Mouse (Mus musculus): ENCODE results near the gene Ccdc171. TPM values are rescaled to one million over a fixed set of nuclear protein-coding genes. Genes with fewer than 3 reads are reported as not detected.

The Ccdc171 gene
- polyA plus RNA-seq, 1 experiment, result 0.62 TPM

GRCm38 (mm10) chr4:83775136-83775535 is 249.8 kb downstream of the Ccdc171 start:
- peaks cover 9% of the 10 kb centered on the region for H3K9me3 ChIP-seq
- no peak for TF ChIP-seq GATA1 (IDR thresholded peaks at IDR 0.05; ENCODE audit: borderline replicate concordance, low read length)
- TF ChIP-seq FLI1 (IDR thresholded peaks at IDR 0.05; ENCODE audit: low read length), result no peak
- no peaks in the 10 kb centered on the region for H3K36me3 ChIP-seq (replicated peaks; ENCODE audit: low read length)
- no peaks in the 10 kb centered on the region for H3K4me1 ChIP-seq
- H3K4me3 ChIP-seq (replicated peaks), result no peak overlapping the region
- no peaks in the 10 kb centered on the region for H3K27me3 ChIP-seq (replicated peaks)

- H3K27me3 ChIP-seq (replicated peaks), result no peaks in the 10 kb centered on the region
- peaks cover 6% of the 10 kb centered on the region for H3K9me3 ChIP-seq
- H3K4me3 ChIP-seq (replicated peaks), result no peak overlapping the region
- TF ChIP-seq GATA1 (IDR thresholded peaks at IDR 0.05; ENCODE audit: borderline replicate concordance, low read length), result no peak
- no peak for TF ChIP-seq FLI1 (IDR thresholded peaks at IDR 0.05; ENCODE audit: low read length)
- peaks cover under 1% of the 10 kb centered on the region; the same call in 1 of the 2 replicates for H3K4me1 ChIP-seq
- H3K36me3 ChIP-seq (replicated peaks; ENCODE audit: low read length), result no peaks in the 10 kb centered on the region
These were observed 254.7 kb downstream of the Ccdc171 start for GRCm38 (mm10) chr4:83780044-83780443.

GRCm38 (mm10) chr4:83785115-83785514 is 259.8 kb downstream of the Ccdc171 start:
- Histone ChIP-seq H3K4me3 (replicated peaks) (no peak overlapping the region), H3K27me3 (replicated peaks) (no peaks in the 10 kb centered on the region)

GRCm38 (mm10) chr4:83791811-83792210 is 266.5 kb downstream of the Ccdc171 start:
- H3K9me3 ChIP-seq, result no peaks in the 10 kb centered on the region
- H3K36me3 ChIP-seq (replicated peaks; ENCODE audit: low read length), result no peaks in the 10 kb centered on the region
- TF ChIP-seq FLI1 (IDR thresholded peaks at IDR 0.05; ENCODE audit: low read length), result no peak

More at GRCm38 (mm10) chr4:83785115-83785514, 259.8 kb downstream of the Ccdc171 start:
- peaks cover under 1% of the 10 kb centered on the region for H3K9me3 ChIP-seq
- peaks cover 13% of the 10 kb centered on the region for H3K4me1 ChIP-seq
- TF ChIP-seq FLI1 (IDR thresholded peaks at IDR 0.05; ENCODE audit: low read length) (no peak), GATA1 (IDR thresholded peaks at IDR 0.05; ENCODE audit: borderline replicate concordance, low read length) (no peak)
- no peaks in the 10 kb centered on the region for H3K36me3 ChIP-seq (replicated peaks; ENCODE audit: low read length)

GRCm38 (mm10) chr4:83794315-83794922 is 269.1 kb downstream of the Ccdc171 start:
- Histone ChIP-seq H3K4me3 (replicated peaks) (no peak overlapping the region), H3K27me3 (replicated peaks) (no peaks in the 10 kb centered on the region), H3K4me1 (no peaks in the 10 kb centered on the region), H3K9me3 (no peaks in the 10 kb centered on the region), H3K36me3 (replicated peaks; ENCODE audit: low read length) (no peaks in the 10 kb centered on the region)
- TF ChIP-seq GATA1 (IDR thresholded peaks at IDR 0.05; ENCODE audit: borderline replicate concordance, low read length), result no peak
- no peak for TF ChIP-seq FLI1 (IDR thresholded peaks at IDR 0.05; ENCODE audit: low read length)

More at GRCm38 (mm10) chr4:83791811-83792210, 266.5 kb downstream of the Ccdc171 start:
- no peaks in the 10 kb centered on the region for H3K27me3 ChIP-seq (replicated peaks)
- H3K4me1 ChIP-seq, result peaks cover 8% of the 10 kb centered on the region
- H3K4me3 ChIP-seq (replicated peaks), result no peak overlapping the region

- Histone ChIP-seq H3K36me3 (replicated peaks; ENCODE audit: low read length) (no peaks in the 10 kb centered on the region), H3K27me3 (replicated peaks) (no peaks in the 10 kb centered on the region), H3K4me3 (replicated peaks) (no peak overlapping the region), H3K4me1 (no peaks in the 10 kb centered on the region), H3K9me3 (no peaks in the 10 kb centered on the region)
- TF ChIP-seq FLI1 (IDR thresholded peaks at IDR 0.05; ENCODE audit: low read length) (no peak), GATA1 (IDR thresholded peaks at IDR 0.05; ENCODE audit: borderline replicate concordance, low read length) (no peak)
These were observed 269.6 kb downstream of the Ccdc171 start for GRCm38 (mm10) chr4:83794930-83795459.

GRCm38 (mm10) chr4:83797976-83798375 is 272.6 kb downstream of the Ccdc171 start:
- TF ChIP-seq FLI1 (IDR thresholded peaks at IDR 0.05; ENCODE audit: low read length), result no peak
- no peak for TF ChIP-seq GATA1 (IDR thresholded peaks at IDR 0.05; ENCODE audit: borderline replicate concordance, low read length)
- H3K4me3 ChIP-seq (replicated peaks), result no peak overlapping the region
- no peaks in the 10 kb centered on the region for H3K36me3 ChIP-seq (replicated peaks; ENCODE audit: low read length)
- H3K4me1 ChIP-seq, result no peaks in the 10 kb centered on the region
- H3K27me3 ChIP-seq (replicated peaks), result no peaks in the 10 kb centered on the region
- H3K9me3 ChIP-seq, result peaks cover 3% of the 10 kb centered on the region; the same call in 1 of the 2 replicates

- no peak for TF ChIP-seq FLI1 (IDR thresholded peaks at IDR 0.05; ENCODE audit: low read length)
- no peaks in the 10 kb centered on the region for H3K27me3 ChIP-seq (replicated peaks)
- no peaks in the 10 kb centered on the region for H3K36me3 ChIP-seq (replicated peaks; ENCODE audit: low read length)
- no peaks in the 10 kb centered on the region for H3K4me1 ChIP-seq
- H3K4me3 ChIP-seq (replicated peaks), result no peak overlapping the region
- peaks cover 3% of the 10 kb centered on the region; the same call in 1 of the 2 replicates for H3K9me3 ChIP-seq
These were observed 273.5 kb downstream of the Ccdc171 start for GRCm38 (mm10) chr4:83798674-83799430.

- Histone ChIP-seq H3K4me1 (no peaks in the 10 kb centered on the region), H3K4me3 (replicated peaks) (no peak overlapping the region), H3K36me3 (replicated peaks; ENCODE audit: low read length) (no peaks in the 10 kb centered on the region), H3K9me3 (peaks cover 8% of the 10 kb centered on the region), H3K27me3 (replicated peaks) (no peaks in the 10 kb centered on the region)
- no peak for TF ChIP-seq GATA1 (IDR thresholded peaks at IDR 0.05; ENCODE audit: borderline replicate concordance, low read length)
- TF ChIP-seq FLI1 (IDR thresholded peaks at IDR 0.05; ENCODE audit: low read length), result no peak
These were observed 275.1 kb downstream of the Ccdc171 start for GRCm38 (mm10) chr4:83800402-83800801.

GRCm38 (mm10) chr4:83816925-83817324 is 291.6 kb downstream of the Ccdc171 start:
- no peak for TF ChIP-seq FLI1 (IDR thresholded peaks at IDR 0.05; ENCODE audit: low read length)
- TF ChIP-seq GATA1 (IDR thresholded peaks at IDR 0.05; ENCODE audit: borderline replicate concordance, low read length), result no peak

More at GRCm38 (mm10) chr4:83816925-83817324, 291.6 kb downstream of the Ccdc171 start:
- Histone ChIP-seq H3K4me1 (no peaks in the 10 kb centered on the region), H3K27me3 (replicated peaks) (no peaks in the 10 kb centered on the region), H3K4me3 (replicated peaks) (no peak overlapping the region), H3K9me3 (no peaks in the 10 kb centered on the region), H3K36me3 (replicated peaks; ENCODE audit: low read length) (no peaks in the 10 kb centered on the region)
